Mouse (Mus musculus): ENCODE data around the gene Rhog. TPM values are rescaled to one million over a fixed set of nuclear protein-coding genes. Genes with fewer than 3 reads are reported as not detected.

Gene Rhog
- polyA plus RNA-seq, 1 experiment, result 62.6 TPM

- Histone ChIP-seq H3K4me3 (peak overlapping the region; percentile 40), H3K27me3 (ENCODE audit: control insufficient read depth, insufficient read depth, insufficient read length) (no peaks in the 10 kb centered on the region), H3K36me3 (ENCODE audit: control insufficient read depth, insufficient read depth) (no peaks in the 10 kb centered on the region), H3K4me2 (ENCODE audit: low read depth) (peak overlapping the region; percentile 94), H3ac (ENCODE audit: control insufficient read depth, insufficient read length) (no peak overlapping the region), H3K79me2 (ENCODE audit: control insufficient read depth, insufficient read depth) (no peaks in the 10 kb centered on the region)
- TF ChIP-seq CEBPB (IDR thresholded peaks at IDR 0.05; ENCODE audit: insufficient read depth, poor library complexity, severe bottlenecking) (no peak), USF1 (IDR thresholded peaks at IDR 0.05; ENCODE audit: low read depth) (no peak), POLR2A (IDR thresholded peaks at IDR 0.05; ENCODE audit: insufficient read length, low read depth) (no peak), E2F4 (IDR thresholded peaks at IDR 0.05; ENCODE audit: insufficient read depth) (no peak), REST (IDR thresholded peaks at IDR 0.05; ENCODE audit: insufficient read depth, insufficient read length) (no peak), MYOG (IDR thresholded peaks at IDR 0.05; ENCODE audit: control insufficient read depth in 1 of 3, insufficient read depth in 1 of 3, insufficient read length in 2 of 3, low read depth in 2 of 3) (no peak)
Observed at GRCm38 (mm10) chr7:102223883-102224738, 31.7 kb downstream of the Rhog start.

- H3K36me3 ChIP-seq (ENCODE audit: control insufficient read depth, insufficient read depth), result no peaks in the 10 kb centered on the region
- H3ac ChIP-seq (ENCODE audit: control insufficient read depth, insufficient read length), result peak overlapping the region; percentile 40
- peak overlapping the region; percentile 40 for H3K4me3 ChIP-seq
- no peaks in the 10 kb centered on the region for H3K27me3 ChIP-seq (ENCODE audit: control insufficient read depth, insufficient read depth, insufficient read length)
- TF ChIP-seq POLR2A (IDR thresholded peaks at IDR 0.05; ENCODE audit: insufficient read length, low read depth), result peak; percentile 40
- TF ChIP-seq SRF (IDR thresholded peaks at IDR 0.05; ENCODE audit: control insufficient read depth, insufficient read length, low read depth), result no peak
- TF ChIP-seq POLR2AphosphoS2 (IDR thresholded peaks at IDR 0.05; ENCODE audit: insufficient read length, low read depth), result peak; percentile 14
- H3K4me2 ChIP-seq (ENCODE audit: low read depth), result peak overlapping the region; percentile 94
- no peaks in the 10 kb centered on the region for H3K79me2 ChIP-seq (ENCODE audit: control insufficient read depth, insufficient read depth)
Observed at GRCm38 (mm10) chr7:102222830-102223556, 32.9 kb downstream of the Rhog start.

GRCm38 (mm10) chr7:102222336-102222735, 33.5 kb downstream of the Rhog start:
- Histone ChIP-seq H3K27me3 (ENCODE audit: control insufficient read depth, insufficient read depth, insufficient read length) (no peaks in the 10 kb centered on the region), H3K4me3 (peak overlapping the region; percentile 40), H3ac (ENCODE audit: control insufficient read depth, insufficient read length) (peak overlapping the region; percentile 40), H3K36me3 (ENCODE audit: control insufficient read depth, insufficient read depth) (no peaks in the 10 kb centered on the region), H3K79me2 (ENCODE audit: control insufficient read depth, insufficient read depth) (no peaks in the 10 kb centered on the region), H3K4me2 (ENCODE audit: low read depth) (peak overlapping the region; percentile 94)
- TF ChIP-seq TCF12 (IDR thresholded peaks at IDR 0.05; ENCODE audit: insufficient read depth, poor library complexity, severe bottlenecking), result no peak
- TF ChIP-seq MYOD1 (IDR thresholded peaks at IDR 0.05; ENCODE audit: control insufficient read depth in 1 of 3, insufficient read length in 2 of 3, low read depth in 2 of 3), result no peak
- TF ChIP-seq MYOG (IDR thresholded peaks at IDR 0.05; ENCODE audit: control insufficient read depth in 1 of 3, insufficient read depth in 1 of 3, insufficient read length in 2 of 3, low read depth in 2 of 3), result no peak
- TF ChIP-seq SRF (IDR thresholded peaks at IDR 0.05; ENCODE audit: control insufficient read depth, insufficient read length, low read depth), result no peak
- no peak for TF ChIP-seq CEBPB (IDR thresholded peaks at IDR 0.05; ENCODE audit: insufficient read depth, poor library complexity, severe bottlenecking)
- no peak for TF ChIP-seq POLR2AphosphoS2 (IDR thresholded peaks at IDR 0.05; ENCODE audit: insufficient read length, low read depth)
- no peak for TF ChIP-seq POLR2A (IDR thresholded peaks at IDR 0.05; ENCODE audit: insufficient read length, low read depth)
- TF ChIP-seq E2F4 (IDR thresholded peaks at IDR 0.05; ENCODE audit: insufficient read depth), result no peak
- TF ChIP-seq REST (IDR thresholded peaks at IDR 0.05; ENCODE audit: insufficient read depth, insufficient read length), result no peak
- TF ChIP-seq USF1 (IDR thresholded peaks at IDR 0.05; ENCODE audit: low read depth), result no peak
- TF ChIP-seq TCF3 (IDR thresholded peaks at IDR 0.05; ENCODE audit: insufficient read length, low read depth), result no peak
- TF ChIP-seq MAX (IDR thresholded peaks at IDR 0.05; ENCODE audit: low read depth), result no peak

GRCm38 (mm10) chr7:102221899-102222298, 34.0 kb downstream of the Rhog start:
- H3K36me3 ChIP-seq (ENCODE audit: control insufficient read depth, insufficient read depth), result no peaks in the 10 kb centered on the region
- H3K79me2 ChIP-seq (ENCODE audit: control insufficient read depth, insufficient read depth), result no peaks in the 10 kb centered on the region
- H3K4me3 ChIP-seq, result peak overlapping the region; percentile 40
- H3K27me3 ChIP-seq (ENCODE audit: control insufficient read depth, insufficient read depth, insufficient read length), result no peaks in the 10 kb centered on the region
- H3K4me2 ChIP-seq (ENCODE audit: low read depth), result peak overlapping the region; percentile 44
- no peak for TF ChIP-seq POLR2A (IDR thresholded peaks at IDR 0.05; ENCODE audit: insufficient read length, low read depth)
- TF ChIP-seq TCF12 (IDR thresholded peaks at IDR 0.05; ENCODE audit: insufficient read depth, poor library complexity, severe bottlenecking), result no peak
- no peak for TF ChIP-seq REST (IDR thresholded peaks at IDR 0.05; ENCODE audit: insufficient read depth, insufficient read length)
- TF ChIP-seq E2F4 (IDR thresholded peaks at IDR 0.05; ENCODE audit: insufficient read depth), result no peak
- TF ChIP-seq POLR2AphosphoS2 (IDR thresholded peaks at IDR 0.05; ENCODE audit: insufficient read length, low read depth), result no peak
- TF ChIP-seq MAX (IDR thresholded peaks at IDR 0.05; ENCODE audit: low read depth), result no peak
- TF ChIP-seq SRF (IDR thresholded peaks at IDR 0.05; ENCODE audit: control insufficient read depth, insufficient read length, low read depth), result no peak
- no peak for TF ChIP-seq MYOG (IDR thresholded peaks at IDR 0.05; ENCODE audit: control insufficient read depth in 1 of 3, insufficient read depth in 1 of 3, insufficient read length in 2 of 3, low read depth in 2 of 3)
- TF ChIP-seq MYOD1 (IDR thresholded peaks at IDR 0.05; ENCODE audit: control insufficient read depth in 1 of 3, insufficient read length in 2 of 3, low read depth in 2 of 3), result no peak
- TF ChIP-seq TCF3 (IDR thresholded peaks at IDR 0.05; ENCODE audit: insufficient read length, low read depth), result no peak
- no peak overlapping the region for H3ac ChIP-seq (ENCODE audit: control insufficient read depth, insufficient read length)

Measured in myocyte (in vitro differentiated cells).